In genomic region chr3:106265854-106266253, GRCm38 (mm10) we compare ENCODE assay signal across 40 mouse cellular contexts. TPM values are rescaled to one million over a fixed set of nuclear protein-coding genes. Genes with fewer than 3 reads are reported as not detected.
"Had no signal": no experiment of that assay in that cellular context is flagged by ENCODE, and none has a peak within 500 bp of the region (broad histone marks: within the 10 kb centered on the region; RNA-seq: fewer than 3 reads in every experiment).

No protein-coding gene starts in this region.

- H3K27me3 ChIP-seq: heart, embryonic 13.5 days; heart, embryonic 15.5 days; hindbrain, embryonic 12.5 days; kidney, embryonic 15.5 days; limb, embryonic 13.5 days; limb, embryonic 15.5 days had no signal

- DNase-seq: forebrain, postnatal 0 days; gastrocnemius, postnatal 14 days; gastrocnemius, postnatal 36 days; heart, adult 11 months; heart, adult 2 months; heart, postnatal 14 days; heart, postnatal 36 days; kidney, adult 11 months; kidney, adult 2 months; kidney, adult 9 months; kidney, postnatal 14 days; kidney, postnatal 36 days; layer of hippocampus, adult 9-11 months; layer of hippocampus, postnatal 36 days; left cerebral cortex, postnatal 4 days had no signal

- H3K9me3 ChIP-seq: hindbrain, embryonic 12.5 days; limb, embryonic 15.5 days had no signal

- H3K9ac ChIP-seq: forebrain, postnatal 0 days; heart, embryonic 13.5 days; heart, embryonic 15.5 days; hindbrain, embryonic 12.5 days; hindbrain, embryonic 14.5 days; kidney, embryonic 15.5 days; limb, embryonic 13.5 days; limb, embryonic 15.5 days; liver, embryonic 14.5 days had no signal

- H3K4me3 ChIP-seq: heart, adult 2 months; heart, embryonic 13.5 days; heart, embryonic 15.5 days; hindbrain, embryonic 12.5 days; kidney, embryonic 15.5 days; limb, embryonic 13.5 days; limb, embryonic 15.5 days had no signal

- H3K27ac ChIP-seq: heart, adult 2 months; heart, embryonic 13.5 days; heart, embryonic 15.5 days; hindbrain, embryonic 12.5 days; hindbrain, embryonic 14.5 days; kidney, embryonic 15.5 days; kidney, postnatal 0 days; limb, embryonic 13.5 days; limb, embryonic 15.5 days; liver, embryonic 14.5 days had no signal

- ATAC-seq: forebrain, postnatal 0 days; hindbrain, embryonic 16.5 days; intestine, embryonic 16.5 days had no signal

- H3K4me1 ChIP-seq: heart, embryonic 13.5 days; heart, embryonic 15.5 days; hindbrain, embryonic 12.5 days; kidney, embryonic 15.5 days; limb, embryonic 13.5 days; limb, embryonic 15.5 days had no signal

- H3K4me2 ChIP-seq: heart, embryonic 13.5 days; heart, embryonic 15.5 days; hindbrain, embryonic 12.5 days; hindbrain, embryonic 14.5 days; kidney, embryonic 15.5 days; limb, embryonic 13.5 days; limb, embryonic 15.5 days had no signal

- H3K36me3 ChIP-seq: heart, embryonic 13.5 days; heart, embryonic 15.5 days; hindbrain, embryonic 12.5 days; kidney, embryonic 15.5 days; limb, embryonic 13.5 days; limb, embryonic 15.5 days had no signal

RNA-seq across cellular contexts. Expression of gene Chil4, which starts 46.5 kb away (rescaled TPM):
- total RNA-seq: forebrain, postnatal 0 days; gastrocnemius, adult 18-20 months; gastrocnemius, adult 8-10 months; gastrocnemius, postnatal 14 days; gastrocnemius, postnatal 36 days; heart, adult 2 months; heart, postnatal 14 days; heart, postnatal 36 days; hematopoietic stem cell, adult 5-6 weeks; layer of hippocampus, adult 18-20 months; layer of hippocampus, adult 8-10 months; layer of hippocampus, postnatal 14 days; layer of hippocampus, postnatal 36 days; left cerebral cortex, adult 18-20 months; left cerebral cortex, adult 8-10 months; left cerebral cortex, postnatal 10 days; left cerebral cortex, postnatal 25 days; left cerebral cortex, postnatal 4 days; liver, adult 2 months had no signal
- polyA plus RNA-seq: forebrain, postnatal 0 days; gonadal fat pad, adult 2 months; heart, adult 2 months; heart, embryonic 13.5 days; heart, embryonic 15.5 days; heart, postnatal 0 days; hindbrain, embryonic 12.5 days; hindbrain, embryonic 14.5 days; hindbrain, embryonic 16.5 days; intestine, embryonic 14.5 days; intestine, embryonic 16.5 days; limb, embryonic 13.5 days; limb, embryonic 15.5 days; liver, adult 2 months; liver, embryonic 14.5 days had no signal
